Mouse (Mus musculus): ENCODE results near the gene Adprh.
"Not testable (repeated sequence)": the region's sequence is repeated elsewhere in the genome, so short reads cannot be mapped to it uniquely, and the experiment has no call there.

Adprh gene

GRCm38 (mm10) chr16:38467091-38467916, 14.8 kb upstream of the Adprh start:
- no peak for DNase-seq (ENCODE audit: extremely low read depth, low read depth, low spot score)

- no peak for DNase-seq (ENCODE audit: extremely low read depth, low read depth, low spot score)
These were observed 13.6 kb upstream of the Adprh start for GRCm38 (mm10) chr16:38466089-38466488.

- DNase-seq (ENCODE audit: extremely low read depth, low read depth, low spot score) = no peak
These were observed 10.8 kb upstream of the Adprh start for GRCm38 (mm10) chr16:38463305-38463704.

GRCm38 (mm10) chr16:38462161-38462560, 9.7 kb upstream of the Adprh start:
- no peak for DNase-seq (ENCODE audit: extremely low read depth, low read depth, low spot score)

- DNase-seq (ENCODE audit: extremely low read depth, low read depth, low spot score) = no peak
These were observed 9.2 kb upstream of the Adprh start for GRCm38 (mm10) chr16:38461749-38462148.

- no peak for DNase-seq (ENCODE audit: extremely low read depth, low read depth, low spot score)
These were observed 7.5 kb upstream of the Adprh start for GRCm38 (mm10) chr16:38459990-38460389.

- DNase-seq (ENCODE audit: extremely low read depth, low read depth, low spot score) = no peak
These were observed 6.2 kb upstream of the Adprh start for GRCm38 (mm10) chr16:38458600-38459280.

- DNase-seq (ENCODE audit: extremely low read depth, low read depth, low spot score) = no peak
These were observed 4.5 kb upstream of the Adprh start for GRCm38 (mm10) chr16:38456812-38457567.

- no peak for DNase-seq (ENCODE audit: extremely low read depth, low read depth, low spot score)
These were observed 3.3 kb upstream of the Adprh start, which contains the start of gene Cd80 for GRCm38 (mm10) chr16:38455511-38456418. Gene Cd80 (plus strand): TSS chr16:38455561.

GRCm38 (mm10) chr16:38454533-38455254, 2.2 kb upstream of the Adprh start:
- DNase-seq (ENCODE audit: extremely low read depth, low read depth, low spot score) = no peak

GRCm38 (mm10) chr16:38453952-38454351, 1.4 kb upstream of the Adprh start:
- no peak for DNase-seq (ENCODE audit: extremely low read depth, low read depth, low spot score)

GRCm38 (mm10) chr16:38453203-38453553, 675 bp upstream of the Adprh start:
- DNase-seq (ENCODE audit: extremely low read depth, low read depth, low spot score) = no peak

- DNase-seq (ENCODE audit: extremely low read depth, low read depth, low spot score) = no peak
These were observed 890 bp downstream of the Adprh start for GRCm38 (mm10) chr16:38451421-38452205.

- no peak for DNase-seq (ENCODE audit: extremely low read depth, low read depth, low spot score)
These were observed 1.8 kb downstream of the Adprh start for GRCm38 (mm10) chr16:38450707-38451106.

GRCm38 (mm10) chr16:38448458-38448857, 4.0 kb downstream of the Adprh start:
- DNase-seq (ENCODE audit: extremely low read depth, low read depth, low spot score) = no peak

- no peak for DNase-seq (ENCODE audit: extremely low read depth, low read depth, low spot score)
These were observed 5.1 kb downstream of the Adprh start for GRCm38 (mm10) chr16:38447366-38447765.

GRCm38 (mm10) chr16:38446141-38446540, 6.4 kb downstream of the Adprh start:
- DNase-seq (ENCODE audit: extremely low read depth, low read depth, low spot score) = not testable (repeated sequence)

GRCm38 (mm10) chr16:38445576-38445975, 6.9 kb downstream of the Adprh start:
- no peak for DNase-seq (ENCODE audit: extremely low read depth, low read depth, low spot score)

- DNase-seq (ENCODE audit: extremely low read depth, low read depth, low spot score) = no peak
These were observed 7.5 kb downstream of the Adprh start for GRCm38 (mm10) chr16:38445046-38445445.
